Mouse (Mus musculus) stomach, embryonic 14.5 days (tissue): ENCODE measurements at regions not wholly inside any gene's neighbourhood (a gene's known extent, or its start where the extent isn't known, plus 50 kb on each side); places are given as distances from the start of the nearest gene placed in this dataset.
A peak's percentile ranks its signal among the peaks of the same experiment; 100 is the strongest.

Experiments
- ATAC-seq: fragments of 200-750 bp; cut with Nextera tagmentation; 2 replicates; pipeline ENCODE4 v1.8.0; 2017; ENCODE audit warnings: low read depth, moderate TSS enrichment; ENCODE audit not compliant: insufficient number of reproducible peaks, insufficient read depth, low FRiP score
- H3K27ac ChIP-seq: fragments of 300-500 bp; sonication (generic); 2 replicates; pipeline ENCODE4 v1.5.1; 2014; ENCODE audit warnings: mild to moderate bottlenecking, low read length, moderate library complexity, mixed read lengths
- H3K27me3 ChIP-seq: fragments of 300-500 bp; sonication (generic); 2 replicates; pipeline ENCODE4 v1.6.1; 2014; ENCODE audit warnings: low read length, control low read depth, mixed read lengths; ENCODE audit not compliant: control insufficient read depth, insufficient read depth
- H3K36me3 ChIP-seq: fragments of 300-500 bp; sonication (generic); 2 replicates; pipeline ENCODE4 v1.6.1; 2014; ENCODE audit warnings: mild to moderate bottlenecking, control low read depth, low read length, moderate library complexity, mixed read lengths; ENCODE audit not compliant: control insufficient read depth, insufficient read depth
- H3K4me1 ChIP-seq: fragments of 300-500 bp; sonication (generic); 2 replicates; pipeline ENCODE4 v1.6.1; 2014; ENCODE audit warnings: low read length, control low read depth, mixed read lengths; ENCODE audit not compliant: control insufficient read depth, insufficient read depth
- H3K4me2 ChIP-seq: fragments of 300-500 bp; sonication (generic); replicated peaks from 2 replicates; pipeline ENCODE4 v1.6.1; 2014; ENCODE audit warnings: low read depth, low read length, control low read depth
- H3K4me3 ChIP-seq: fragments of 300-500 bp; sonication (generic); 2 replicates; pipeline ENCODE4 v1.5.1; 2014; ENCODE audit warnings: low read depth, low read length, control low read depth
- H3K9ac ChIP-seq: fragments of 300-500 bp; sonication (generic); replicated peaks from 2 replicates; pipeline ENCODE4 v1.6.1; 2014; ENCODE audit warnings: low read depth, mild to moderate bottlenecking, control low read depth, low read length, moderate library complexity, mixed read lengths
- H3K9me3 ChIP-seq: fragments of 300-500 bp; sonication (generic); 2 replicates; pipeline ENCODE4 v1.6.1; 2016; ENCODE audit warnings: low read depth, low read length, control low read depth; ENCODE audit not compliant: control insufficient read depth
- WGBS: fragments of 180-500 bp; shearing (Covaris S2); extraction: QIAGEN DNeasy Blood & Tissue Kit; methylation state at CpG from one replicate; pipeline ENCODE4 v1.1.7; 2014; 5-methylcytosine and 5-hydroxymethylcytosine counted together

- Histone ChIP-seq H3K4me3 (no peak overlapping the region), H3K27ac (no peak overlapping the region), H3K4me2 (0 out of 2 replicates have a peak overlapping the region, but pooled peaks have one; percentile 16), H3K27me3 (no peaks in the 10 kb centered on the region), H3K4me1 (0 out of 2 replicates have a peak, but pooled peaks cover 5% of the 10 kb centered on the region), H3K36me3 (no peaks in the 10 kb centered on the region), H3K9ac (no peak overlapping the region), H3K9me3 (no peaks in the 10 kb centered on the region)
- 35% methylated on average over 20 of the region's 20 CpGs for WGBS
- ATAC-seq, result no peak
Observed at GRCm38 (mm10) chr14:120720464-120721445, 190.3 kb upstream of the Ipo5 start.

DNA sequence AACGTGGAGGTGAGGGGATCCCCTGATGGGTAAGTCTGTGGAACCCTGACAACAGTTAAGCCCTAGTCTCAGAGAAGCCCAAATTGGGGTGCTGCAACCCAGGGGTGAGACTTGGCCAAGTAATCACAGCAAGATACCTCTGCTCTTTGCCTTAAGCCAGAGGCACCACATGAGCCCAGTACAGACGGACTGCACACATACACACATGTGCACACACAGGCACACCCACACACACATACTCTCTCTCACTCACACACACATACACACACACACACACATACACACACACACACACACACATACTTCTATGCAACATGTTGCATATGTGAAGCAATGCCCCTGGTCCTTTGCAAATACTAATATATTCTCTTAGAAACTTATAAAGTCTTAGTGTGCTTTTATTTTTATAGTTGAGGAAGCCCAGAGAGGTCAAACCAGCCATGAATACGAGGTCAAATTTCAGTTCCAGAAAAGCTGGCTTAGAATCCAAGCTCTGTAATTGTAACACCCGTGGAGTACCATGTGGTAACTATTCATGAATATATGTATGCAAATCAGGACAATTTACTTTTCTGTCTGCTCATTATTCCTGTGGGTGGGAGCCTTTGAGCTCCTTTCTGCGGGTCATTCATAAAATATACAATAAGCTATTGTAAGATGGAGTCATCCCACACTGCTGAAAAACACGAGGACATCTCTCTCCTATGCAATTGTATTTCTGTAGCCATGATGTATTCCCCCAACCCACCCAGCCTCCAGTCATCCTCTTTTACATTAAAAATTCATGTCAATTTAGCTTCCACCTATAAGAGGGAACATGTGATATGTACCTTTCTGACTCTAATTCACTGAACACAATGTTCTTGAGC, 189.2 kb upstream of the Ipo5 start:
- H3K9ac ChIP-seq, result no peak overlapping the region
- no peaks in the 10 kb centered on the region for H3K9me3 ChIP-seq
- no peak for ATAC-seq
- H3K27me3 ChIP-seq, result no peaks in the 10 kb centered on the region
- WGBS, result 74% methylated on average over 6 of the region's 6 CpGs
- no peak overlapping the region for H3K4me3 ChIP-seq
- no peaks in the 10 kb centered on the region for H3K36me3 ChIP-seq
- no peak overlapping the region for H3K4me2 ChIP-seq
- H3K27ac ChIP-seq, result no peak overlapping the region
- H3K4me1 ChIP-seq, result 0 out of 2 replicates have a peak, but pooled peaks cover 5% of the 10 kb centered on the region

DNA sequence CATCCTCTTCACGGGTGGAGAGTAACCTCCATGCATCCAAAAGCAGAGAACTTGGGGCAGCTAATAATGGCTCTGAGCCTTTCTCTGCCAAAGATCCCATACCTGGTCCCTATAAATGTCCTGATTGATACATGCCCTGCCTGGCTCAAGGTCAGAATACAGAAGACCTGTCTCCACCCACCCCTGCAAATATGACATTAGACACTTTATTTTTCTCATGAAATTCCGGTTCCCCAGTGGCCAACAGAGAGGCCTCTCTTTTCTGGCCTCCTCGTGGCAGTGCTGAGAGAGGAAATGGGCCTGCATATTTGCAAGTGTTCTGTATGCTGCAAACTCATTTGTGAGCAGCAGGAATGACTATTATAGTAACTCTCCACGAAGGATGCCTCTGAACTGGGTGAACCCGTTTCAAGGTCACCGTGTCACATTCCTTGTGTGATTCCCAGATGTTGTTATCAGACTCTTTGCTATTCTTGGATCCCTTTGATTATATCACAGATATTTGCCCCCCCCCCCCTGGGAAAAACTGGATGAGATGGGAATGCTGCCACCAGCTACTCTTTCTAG, 188.4 kb upstream of the Ipo5 start:
- 0 out of 2 replicates have a peak, but pooled peaks cover 5% of the 10 kb centered on the region for H3K4me1 ChIP-seq
- no peaks in the 10 kb centered on the region for H3K36me3 ChIP-seq
- H3K27me3 ChIP-seq, result no peaks in the 10 kb centered on the region
- H3K27ac ChIP-seq, result no peak overlapping the region
- H3K4me2 ChIP-seq, result no peak overlapping the region
- H3K9ac ChIP-seq, result no peak overlapping the region
- no peaks in the 10 kb centered on the region for H3K9me3 ChIP-seq
- WGBS, result 50% methylated on average over 6 of the region's 6 CpGs
- no peak for ATAC-seq
- no peak overlapping the region for H3K4me3 ChIP-seq

GRCm38 (mm10) chr14:120728107-120728506, 182.9 kb upstream of the Ipo5 start:
- Histone ChIP-seq H3K4me2 (no peak overlapping the region), H3K4me3 (no peak overlapping the region), H3K9ac (no peak overlapping the region), H3K27me3 (no peaks in the 10 kb centered on the region), H3K27ac (no peak overlapping the region), H3K9me3 (no peaks in the 10 kb centered on the region), H3K36me3 (no peaks in the 10 kb centered on the region), H3K4me1 (peaks cover 11% of the 10 kb centered on the region; the same call in 1 of the 2 replicates)
- ATAC-seq, result no peak
- 85% methylated on average over 10 of the region's 10 CpGs for WGBS

DNA sequence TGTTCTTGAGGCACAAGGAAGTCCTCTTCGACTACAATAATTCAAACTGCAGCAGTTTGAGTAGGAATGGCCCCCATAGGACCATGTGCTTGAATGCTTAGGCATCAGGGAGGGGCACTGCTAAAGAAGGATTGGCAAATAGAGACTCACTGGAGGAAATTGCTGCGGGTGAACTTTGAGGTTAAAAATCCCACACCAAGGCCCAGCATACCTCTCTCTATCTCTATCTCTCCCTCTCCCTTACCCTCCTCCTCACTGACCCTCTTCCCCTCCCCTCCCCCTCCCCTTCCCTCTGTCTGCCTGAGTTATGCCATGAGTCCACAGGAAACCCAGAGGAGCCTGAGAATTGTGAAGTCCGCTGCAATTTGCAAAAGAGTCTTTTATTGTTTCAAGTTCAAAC, 180.8 kb upstream of the Ipo5 start:
- H3K27me3 ChIP-seq, result no peaks in the 10 kb centered on the region
- WGBS, result 34% methylated on average over 3 of the region's 3 CpGs
- no peaks in the 10 kb centered on the region for H3K9me3 ChIP-seq
- ATAC-seq, result no peak
- H3K4me3 ChIP-seq, result no peak overlapping the region
- no peak overlapping the region for H3K27ac ChIP-seq
- H3K9ac ChIP-seq, result no peak overlapping the region
- H3K36me3 ChIP-seq, result no peaks in the 10 kb centered on the region
- no peak overlapping the region for H3K4me2 ChIP-seq
- peaks cover 11% of the 10 kb centered on the region; the same call in 1 of the 2 replicates for H3K4me1 ChIP-seq

- ATAC-seq, result 0 out of 2 replicates have a peak, but pooled peaks have one; percentile 42
- no peaks in the 10 kb centered on the region for H3K36me3 ChIP-seq
- peaks cover 11% of the 10 kb centered on the region; the same call in 1 of the 2 replicates for H3K4me1 ChIP-seq
- H3K9ac ChIP-seq, result no peak overlapping the region
- no peaks in the 10 kb centered on the region for H3K27me3 ChIP-seq
- no peak overlapping the region for H3K4me3 ChIP-seq
- no peaks in the 10 kb centered on the region for H3K9me3 ChIP-seq
- H3K4me2 ChIP-seq, result no peak overlapping the region
- WGBS, result 47% methylated on average over 7 of the region's 7 CpGs
- no peak overlapping the region for H3K27ac ChIP-seq
Observed at GRCm38 (mm10) chr14:120731679-120732281, 179.2 kb upstream of the Ipo5 start.

GRCm38 (mm10) chr14:120732400-120733138, 178.5 kb upstream of the Ipo5 start:
- no peaks in the 10 kb centered on the region for H3K27me3 ChIP-seq
- H3K9ac ChIP-seq, result no peak overlapping the region
- H3K4me3 ChIP-seq, result no peak overlapping the region
- H3K27ac ChIP-seq, result no peak overlapping the region
- no peaks in the 10 kb centered on the region for H3K9me3 ChIP-seq
- 59% methylated on average over 15 of the region's 15 CpGs for WGBS
- H3K36me3 ChIP-seq, result no peaks in the 10 kb centered on the region
- peaks cover 11% of the 10 kb centered on the region; the same call in 1 of the 2 replicates for H3K4me1 ChIP-seq
- H3K4me2 ChIP-seq, result no peak overlapping the region
- no peak for ATAC-seq
